ENCODE assay signal across 8 mouse cellular contexts in genomic region chr9:66513661-66514255, GRCm38 (mm10). TPM values are rescaled to one million over a fixed set of nuclear protein-coding genes. Genes with fewer than 3 reads are reported as not detected.
DNase-seq lines count a peak whose midpoint lies in the region; ATAC-seq and TF ChIP-seq lines count a peak whose summit lies in the region.

No protein-coding gene starts in this region.

- H3K4me3 ChIP-seq in forebrain, embryonic 12.5 days (replicated peaks), result no peak overlapping the region
- no peak overlapping the region for H3K4me3 ChIP-seq in forebrain, embryonic 11.5 days (ENCODE audit: low read depth, low read length)
- H3K4me3 ChIP-seq in lung, embryonic 14.5 days (ENCODE audit: low read depth, low read length), result peak overlapping the region; percentile 19
- peak overlapping the region; percentile 58 to 64 for H3K4me3 ChIP-seq in heart, embryonic 14.5 days (ENCODE audit: control insufficient read depth in 1 of 2, insufficient read depth in 1 of 2, low read depth in 1 of 2, low read length in 2 of 2)
- peak overlapping the region; percentile 5 for H3K4me3 ChIP-seq in myocyte

- peaks cover 60% of the 10 kb centered on the region for H3K36me3 ChIP-seq in forebrain, embryonic 12.5 days (replicated peaks)
- H3K36me3 ChIP-seq in forebrain, embryonic 11.5 days (ENCODE audit: control insufficient read depth, insufficient read depth, low read length), result peaks cover 11% of the 10 kb centered on the region; the same call in 1 of the 2 replicates
- H3K36me3 ChIP-seq in lung, embryonic 14.5 days (ENCODE audit: insufficient read depth), result peaks cover 58% of the 10 kb centered on the region
- H3K36me3 ChIP-seq in heart, embryonic 14.5 days (ENCODE audit: control insufficient read depth, insufficient read depth, low read length), result peaks cover 49% of the 10 kb centered on the region
- peaks cover 11% of the 10 kb centered on the region for H3K36me3 ChIP-seq in myocyte (ENCODE audit: control insufficient read depth, insufficient read depth)

- H3K4me2 ChIP-seq in forebrain, embryonic 12.5 days, result no peak overlapping the region
- no peak overlapping the region for H3K4me2 ChIP-seq in forebrain, embryonic 11.5 days (ENCODE audit: low read depth, low read length, severe bottlenecking)
- H3K4me2 ChIP-seq in lung, embryonic 14.5 days, result peak overlapping the region; percentile 99
- H3K4me2 ChIP-seq in heart, embryonic 14.5 days (ENCODE audit: low read length), result peak overlapping the region; percentile 98
- peak overlapping the region; percentile 61 for H3K4me2 ChIP-seq in myocyte (ENCODE audit: low read depth)

- ATAC-seq in forebrain, embryonic 12.5 days (ENCODE audit: low FRiP score), result no peak
- ATAC-seq in forebrain, embryonic 11.5 days (replicated peaks; ENCODE audit: low FRiP score), result no peak
- ATAC-seq in lung, embryonic 14.5 days (ENCODE audit: insufficient read depth), result no peak
- no peak for ATAC-seq in heart, embryonic 14.5 days (ENCODE audit: insufficient number of reproducible peaks, insufficient read depth, low FRiP score, low read depth)
- ATAC-seq in inflammation-experienced regulatory T-cells, adult 6 months, result no peak

- H3K4me1 ChIP-seq in forebrain, embryonic 12.5 days, result peaks cover 25% of the 10 kb centered on the region
- H3K4me1 ChIP-seq in forebrain, embryonic 11.5 days (replicated peaks; ENCODE audit: control insufficient read depth, insufficient read depth, low read length), result peaks cover 12% of the 10 kb centered on the region; the same call in 1 of the 2 replicates
- H3K4me1 ChIP-seq in lung, embryonic 14.5 days (ENCODE audit: insufficient read depth), result no peaks in the 10 kb centered on the region
- H3K4me1 ChIP-seq in heart, embryonic 14.5 days (ENCODE audit: control insufficient read depth in 2 of 2, insufficient read depth in 2 of 2, low read length in 2 of 2), result peaks cover 12 to 20% of the 10 kb centered on the region in 2 experiments

- DNase-seq in forebrain, embryonic 11.5 days (ENCODE audit: low spot score), result no peak
- DNase-seq in lung, embryonic 14.5 days, result no peak
- no peak for DNase-seq in lung, postnatal 4 days
- DNase-seq in adrenal gland, postnatal 36 days, result no peak

- no peak for TF ChIP-seq CTCF in lung, embryonic 14.5 days (IDR thresholded peaks at IDR 0.05; ENCODE audit: low read depth)

- no peak overlapping the region for H3K9ac ChIP-seq in forebrain, embryonic 12.5 days
- H3K9ac ChIP-seq in forebrain, embryonic 11.5 days (ENCODE audit: low read length), result no peak overlapping the region
- peak overlapping the region; percentile 25; the same call in 1 of the 2 replicates for H3K9ac ChIP-seq in lung, embryonic 14.5 days
- H3K9ac ChIP-seq in heart, embryonic 14.5 days (ENCODE audit: low read length), result peak overlapping the region; percentile 91

- TF ChIP-seq POLR2A in myocyte (IDR thresholded peaks at IDR 0.05; ENCODE audit: insufficient read length, low read depth), result no peak

- H3K27ac ChIP-seq in forebrain, embryonic 12.5 days, result peak overlapping the region; percentile 97; the same call in 1 of the 2 replicates
- H3K27ac ChIP-seq in forebrain, embryonic 11.5 days (ENCODE audit: low read depth, low read length), result no peak overlapping the region
- H3K27ac ChIP-seq in lung, embryonic 14.5 days (ENCODE audit: low read depth), result peak overlapping the region; percentile 86
- H3K27ac ChIP-seq in heart, embryonic 14.5 days (replicated peaks in 1 of 2; ENCODE audit: control insufficient read depth in 1 of 2, insufficient read depth in 1 of 2, low read depth in 2 of 2, low read length in 2 of 2), result peak overlapping the region; percentile 96 to 99

- WGBS in forebrain, embryonic 12.5 days, result 89% methylated on average over 4 of the region's 4 CpGs
- 87% methylated on average over 4 of the region's 4 CpGs for WGBS in forebrain, embryonic 11.5 days
- 66% methylated on average over 4 of the region's 4 CpGs for WGBS in lung, embryonic 14.5 days
- 42% methylated on average over 4 of the region's 4 CpGs for WGBS in heart, embryonic 14.5 days

- no peak overlapping the region for H3ac ChIP-seq in myocyte (ENCODE audit: control insufficient read depth, insufficient read length)

- no peaks in the 10 kb centered on the region for H3K79me2 ChIP-seq in myocyte (ENCODE audit: control insufficient read depth, insufficient read depth)

- no peaks in the 10 kb centered on the region for H3K27me3 ChIP-seq in forebrain, embryonic 12.5 days
- no peaks in the 10 kb centered on the region for H3K27me3 ChIP-seq in forebrain, embryonic 11.5 days (ENCODE audit: control insufficient read depth, insufficient read depth, low read length)
- no peaks in the 10 kb centered on the region for H3K27me3 ChIP-seq in lung, embryonic 14.5 days (ENCODE audit: insufficient read depth, low read length)
- no peaks in the 10 kb centered on the region for H3K27me3 ChIP-seq in heart, embryonic 14.5 days (ENCODE audit: control insufficient read depth, insufficient read depth, low read length)
- no peaks in the 10 kb centered on the region for H3K27me3 ChIP-seq in myocyte (ENCODE audit: control insufficient read depth, insufficient read depth, insufficient read length)

- H3K9me3 ChIP-seq in forebrain, embryonic 12.5 days, result no peaks in the 10 kb centered on the region
- H3K9me3 ChIP-seq in forebrain, embryonic 11.5 days (ENCODE audit: control insufficient read depth, low read length), result no peaks in the 10 kb centered on the region
- H3K9me3 ChIP-seq in lung, embryonic 14.5 days (ENCODE audit: low read depth, low read length), result no peaks in the 10 kb centered on the region
- no peaks in the 10 kb centered on the region for H3K9me3 ChIP-seq in heart, embryonic 14.5 days (ENCODE audit: control insufficient read depth, low read length)

TF ChIP-seq in myocyte, 11 proteins besides CTCF, POLR2A, EP300 and RAD21:
- peak in 2 of 3 experiments; percentile 46 to 63 for TF ChIP-seq MYOD1 (IDR thresholded peaks at IDR 0.05; ENCODE audit: control insufficient read depth in 1 of 3, insufficient read length in 2 of 3, low read depth in 2 of 3)
- no peak for TF ChIP-seq MAX (IDR thresholded peaks at IDR 0.05; ENCODE audit: low read depth)
- peak in 2 of 3 experiments; percentile 49 to 69 for TF ChIP-seq MYOG (IDR thresholded peaks at IDR 0.05; ENCODE audit: control insufficient read depth in 1 of 3, insufficient read depth in 1 of 3, insufficient read length in 2 of 3, low read depth in 2 of 3)

RNA-seq across cellular contexts. Expression of gene Fbxl22, which starts 0.6 kb away (rescaled TPM):
- polyA plus RNA-seq in forebrain, embryonic 12.5 days (2016; fragmentation: Nextera tagmentation; extraction: Ambion mirVana), result 2.4 TPM in 2 replicates
- polyA plus RNA-seq in forebrain, embryonic 11.5 days (2014; fragmentation: Nextera tagmentation; extraction: Ambion mirVana), result 2.5 and 3.0 TPM in 2 replicates
- polyA plus RNA-seq in lung, embryonic 14.5 days (2014; fragmentation: Nextera tagmentation; extraction: Ambion mirVana), result 6.1 and 7.2 TPM in 2 replicates
- polyA plus RNA-seq in heart, embryonic 14.5 days (2014; fragmentation: Nextera tagmentation; extraction: Ambion mirVana), result 78.6 and 81.6 TPM in 2 replicates
- polyA plus RNA-seq in myocyte (2012; fragmentation: generic; extraction: Trizol), result 8.0 TPM
- under 1 TPM; 0.30 to 0.63 TPM for total RNA-seq in adrenal gland, postnatal 36 days (2021)
- polyA plus RNA-seq in inflammation-experienced regulatory T-cells, adult 6 months (2017; shearing (Covaris generic)), result 1 to 10 TPM; 2.1 to 3.2 (median 3.1) TPM

Comparison
In these comparisons a context has a peak if more than half of its experiments do, and no peak if none do; other contexts are left out.
1. H3K4me2 ChIP-seq: peak in lung, embryonic 14.5 days (single experiment), heart, embryonic 14.5 days (single experiment) and myocyte (single experiment); none in forebrain, embryonic 12.5 days (single experiment) and forebrain, embryonic 11.5 days (single experiment).
2. H3K4me3 ChIP-seq: peak in lung, embryonic 14.5 days (single experiment), heart, embryonic 14.5 days (2 of 2) and myocyte (single experiment); none in forebrain, embryonic 12.5 days (single experiment) and forebrain, embryonic 11.5 days (single experiment).
3. H3K9ac ChIP-seq: peak in lung, embryonic 14.5 days (single experiment) and heart, embryonic 14.5 days (single experiment); none in forebrain, embryonic 12.5 days (single experiment) and forebrain, embryonic 11.5 days (single experiment).